ENCODE assay signal across 19 mouse cellular contexts in the genomic region with DNA sequence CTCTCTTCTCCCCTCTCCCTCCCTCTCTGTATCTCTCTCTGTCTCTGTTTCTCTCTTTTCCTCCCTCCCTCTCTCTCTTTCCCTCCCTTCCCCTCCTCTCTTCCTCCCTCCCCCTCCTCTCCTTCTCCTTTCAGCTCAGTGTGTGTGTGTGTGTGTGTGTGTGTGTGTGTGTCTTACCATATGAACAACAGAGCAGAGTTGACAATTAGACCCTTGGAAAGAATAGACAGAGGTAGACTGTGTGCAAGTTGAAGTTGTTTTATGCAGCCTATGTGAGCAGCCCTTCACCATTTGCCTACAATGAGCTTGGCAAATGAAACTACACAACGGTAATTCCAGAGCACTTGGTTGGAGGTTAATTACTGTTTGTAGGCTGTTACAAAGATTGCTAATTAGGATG.
DNase-seq lines count a peak whose midpoint lies in the region; ATAC-seq and TF ChIP-seq lines count a peak whose summit lies in the region.
"Had no signal": no experiment of that assay in that cellular context is flagged by ENCODE, and none has a peak within 500 bp of the region (broad histone marks: within the 10 kb centered on the region; RNA-seq: fewer than 3 reads in every experiment).

No protein-coding gene starts in this region.

- DNase-seq in brain, adult 2 months (ENCODE audit: low read depth, low spot score), result peak; percentile 5
- no peak for DNase-seq in midbrain, postnatal 0 days (ENCODE audit: low spot score)
- DNase-seq in ovary, adult 18-20 months (ENCODE audit: low spot score), result no peak
- no peak for DNase-seq in embryonic facial prominence, embryonic 10.5 days (ENCODE audit: low spot score)
- DNase-seq: adrenal gland, postnatal 14 days; cerebellum, adult 11-12 months; cerebellum, postnatal 14 days; gastrocnemius, postnatal 36 days; kidney, adult 11 months; lung, adult 18-20 months; right cerebral cortex, adult 18-20 months; spleen, adult 18-20 months; thymus, postnatal 25 days had no signal

- TF ChIP-seq CTCF in midbrain, postnatal 0 days (IDR thresholded peaks at IDR 0.05), result no peak

- no peak overlapping the region for H3K4me2 ChIP-seq in forebrain, embryonic 15.5 days (replicated peaks)
- no peak overlapping the region for H3K4me2 ChIP-seq in forebrain, embryonic 12.5 days
- no peak overlapping the region for H3K4me2 ChIP-seq in hindbrain, embryonic 15.5 days
- H3K4me2 ChIP-seq in midbrain, postnatal 0 days (ENCODE audit: low read depth, low read length, poor library complexity, severe bottlenecking), result no peak overlapping the region

- peak; percentile 60 for ATAC-seq in forebrain, embryonic 15.5 days (replicated peaks)
- ATAC-seq in forebrain, embryonic 12.5 days (ENCODE audit: low FRiP score), result no peak; the same call in 1 of the 2 replicates
- ATAC-seq in hindbrain, embryonic 15.5 days (ENCODE audit: low FRiP score, low read depth), result peak; percentile 53; the same call in 1 of the 2 replicates
- peak; percentile 76; the same call in 1 of the 2 replicates for ATAC-seq in midbrain, postnatal 0 days (ENCODE audit: low FRiP score)

- H3K27me3 ChIP-seq in forebrain, embryonic 15.5 days, result no peaks in the 10 kb centered on the region
- H3K27me3 ChIP-seq in forebrain, embryonic 12.5 days, result no peaks in the 10 kb centered on the region
- H3K27me3 ChIP-seq in hindbrain, embryonic 15.5 days, result no peaks in the 10 kb centered on the region
- H3K27me3 ChIP-seq in midbrain, postnatal 0 days (ENCODE audit: insufficient read depth, low read length), result no peaks in the 10 kb centered on the region
- no peaks in the 10 kb centered on the region for H3K27me3 ChIP-seq in embryonic facial prominence, embryonic 10.5 days (replicated peaks; ENCODE audit: low read depth, poor library complexity, severe bottlenecking)
- H3K27me3 ChIP-seq: megakaryocyte, embryonic 14.5 days had no signal

- no peak overlapping the region for H3K9ac ChIP-seq in forebrain, embryonic 15.5 days (replicated peaks)
- H3K9ac ChIP-seq in forebrain, embryonic 12.5 days, result no peak overlapping the region
- no peak overlapping the region for H3K9ac ChIP-seq in hindbrain, embryonic 15.5 days
- no peak overlapping the region for H3K9ac ChIP-seq in midbrain, postnatal 0 days (replicated peaks; ENCODE audit: low read length, poor library complexity, severe bottlenecking)

- H3K36me3 ChIP-seq in forebrain, embryonic 15.5 days, result no peaks in the 10 kb centered on the region
- no peaks in the 10 kb centered on the region for H3K36me3 ChIP-seq in forebrain, embryonic 12.5 days (replicated peaks)
- H3K36me3 ChIP-seq in hindbrain, embryonic 15.5 days, result no peaks in the 10 kb centered on the region
- H3K36me3 ChIP-seq in midbrain, postnatal 0 days (ENCODE audit: insufficient read depth, low read length), result no peaks in the 10 kb centered on the region
- no peaks in the 10 kb centered on the region for H3K36me3 ChIP-seq in embryonic facial prominence, embryonic 10.5 days (replicated peaks)
- H3K36me3 ChIP-seq: G1E had no signal

- WGBS in forebrain, embryonic 15.5 days, result 18% methylated on average over 1 of the region's 1 CpGs
- WGBS in forebrain, embryonic 12.5 days, result 59% methylated on average over 1 of the region's 1 CpGs
- 44% methylated on average over 1 of the region's 1 CpGs for WGBS in hindbrain, embryonic 15.5 days
- WGBS in midbrain, postnatal 0 days, result 39% methylated on average over 1 of the region's 1 CpGs
- WGBS in embryonic facial prominence, embryonic 10.5 days, result 81% methylated on average over 1 of the region's 1 CpGs

- no peaks in the 10 kb centered on the region for H3K9me3 ChIP-seq in forebrain, embryonic 15.5 days
- H3K9me3 ChIP-seq in forebrain, embryonic 12.5 days, result no peaks in the 10 kb centered on the region
- no peaks in the 10 kb centered on the region for H3K9me3 ChIP-seq in hindbrain, embryonic 15.5 days
- H3K9me3 ChIP-seq in midbrain, postnatal 0 days (ENCODE audit: low read length), result no peaks in the 10 kb centered on the region
- no peaks in the 10 kb centered on the region for H3K9me3 ChIP-seq in embryonic facial prominence, embryonic 10.5 days
- H3K9me3 ChIP-seq: G1E; megakaryocyte, embryonic 14.5 days had no signal

- H3K27ac ChIP-seq in forebrain, embryonic 15.5 days (replicated peaks), result no peak overlapping the region
- H3K27ac ChIP-seq in forebrain, embryonic 12.5 days, result no peak overlapping the region
- no peak overlapping the region for H3K27ac ChIP-seq in hindbrain, embryonic 15.5 days (replicated peaks)
- H3K27ac ChIP-seq in midbrain, postnatal 0 days (ENCODE audit: low read depth, low read length), result no peak overlapping the region
- no peak overlapping the region for H3K27ac ChIP-seq in embryonic facial prominence, embryonic 10.5 days (replicated peaks)

- peaks cover 9% of the 10 kb centered on the region; the same call in 1 of the 2 replicates for H3K4me1 ChIP-seq in forebrain, embryonic 15.5 days
- peaks cover 6% of the 10 kb centered on the region; the same call in 1 of the 2 replicates for H3K4me1 ChIP-seq in forebrain, embryonic 12.5 days
- peaks cover 7% of the 10 kb centered on the region for H3K4me1 ChIP-seq in hindbrain, embryonic 15.5 days (replicated peaks)
- peaks cover 3% of the 10 kb centered on the region; the same call in 1 of the 2 replicates for H3K4me1 ChIP-seq in midbrain, postnatal 0 days (ENCODE audit: insufficient read depth, low read length)
- peaks cover 8% of the 10 kb centered on the region for H3K4me1 ChIP-seq in embryonic facial prominence, embryonic 10.5 days
- H3K4me1 ChIP-seq: megakaryocyte, embryonic 14.5 days had no signal

- no peak overlapping the region for H3K4me3 ChIP-seq in forebrain, embryonic 15.5 days
- no peak overlapping the region for H3K4me3 ChIP-seq in forebrain, embryonic 12.5 days (replicated peaks)
- no peak overlapping the region for H3K4me3 ChIP-seq in hindbrain, embryonic 15.5 days
- no peak overlapping the region for H3K4me3 ChIP-seq in midbrain, postnatal 0 days (ENCODE audit: low read depth, low read length)
- no peak overlapping the region for H3K4me3 ChIP-seq in embryonic facial prominence, embryonic 10.5 days
- H3K4me3 ChIP-seq: megakaryocyte, embryonic 14.5 days; myocyte had no signal
